Mouse (Mus musculus) heart, postnatal 4 days (tissue): ENCODE measurements around the gene Rrnad1. TPM values are rescaled to one million over a fixed set of nuclear protein-coding genes. Genes with fewer than 3 reads are reported as not detected.

ENCODE experiments used
- DNase-seq: peaks from one replicate; pipeline ENCODE4 v3.0.0; 2021
- total RNA-seq, 2 experiments: library from RNA; stranded (reverse); gene quantifications; 2 replicates each; pipeline ENCODE4 v1.2.3; 2021

The Rrnad1 gene
- total RNA-seq, 2 experiments from 2014 or later: 7.7 to 8.9 TPM

- no peak for DNase-seq
Measured at GRCm38 (mm10) chr3:87877730-87878129, 52.8 kb downstream of the Rrnad1 start.

Other genes with a start within 250 kb of the Rrnad1 start
- under 1 TPM; 0.50 to 0.57 TPM for gene Lrrc71, start 182.1 kb downstream of the Rrnad1 start, total RNA-seq
- under 1 TPM; 0.09 to 0.10 TPM for gene Ntrk1, start 135.6 kb downstream of the Rrnad1 start, total RNA-seq
- under 1 TPM in 1 of 2 experiments, not detected in 1; 0.07 TPM for gene Insrr, start 133.8 kb downstream of the Rrnad1 start, total RNA-seq
- gene Pear1, start 106.4 kb downstream of the Rrnad1 start, total RNA-seq: 10 to 100 TPM; 24.8 to 26.1 TPM
- gene Sh2d2a, start 84.0 kb downstream of the Rrnad1 start, total RNA-seq: under 1 TPM in 1 of 2 experiments, not detected in 1; 0.12 TPM
- gene Prcc, start 45.1 kb downstream of the Rrnad1 start, total RNA-seq: 10 to 100 TPM; 56.2 to 56.9 TPM
- gene Hdgf, start 24.4 kb downstream of the Rrnad1 start, total RNA-seq: 100 to 1,000 TPM; 146 to 151 TPM
- gene Mrpl24, start 11.2 kb downstream of the Rrnad1 start, total RNA-seq: 10 to 100 TPM; 68.2 to 68.9 TPM
- 10 to 100 TPM; 20.1 to 21.2 TPM for gene Isg20l2, start 403 bp downstream of the Rrnad1 start, total RNA-seq
- 1 to 10 TPM in 1 of 2 experiments, under 1 TPM in 1; 0.91 to 1.0 TPM for gene Crabp2, start 17.9 kb upstream of the Rrnad1 start, total RNA-seq
- gene Nes, start 40.4 kb upstream of the Rrnad1 start, total RNA-seq: 10 to 100 TPM; 66.5 to 70.4 TPM
- gene Bcan, start 69.5 kb upstream of the Rrnad1 start, total RNA-seq: under 1 TPM; 0.12 to 0.29 TPM
- not detected for gene Hapln2, start 96.9 kb upstream of the Rrnad1 start, total RNA-seq
- 1 to 10 TPM; 7.2 to 7.5 TPM for gene Gpatch4, start 112.4 kb upstream of the Rrnad1 start, total RNA-seq
- gene Naxe, start 127.8 kb upstream of the Rrnad1 start, total RNA-seq: 10 to 100 TPM; 77.4 to 80.8 TPM
- gene Ttc24, start 147.6 kb upstream of the Rrnad1 start, total RNA-seq: not detected
- 10 to 100 TPM; 49.2 to 56.5 TPM for gene Iqgap3, start 151.3 kb upstream of the Rrnad1 start, total RNA-seq
- gene Mef2d, start 211.7 kb upstream of the Rrnad1 start, total RNA-seq: 100 to 1,000 TPM; 115 to 120 TPM